Mouse (Mus musculus) myocyte (in vitro differentiated cells): ENCODE measurements around the gene Nos1ap. TPM values are rescaled to one million over a fixed set of nuclear protein-coding genes. Genes with fewer than 3 reads are reported as not detected.

Experiments
- H3K27me3 ChIP-seq: one replicate; pipeline ENCODE4 v1.6.1; 2011; ENCODE audit not compliant: control insufficient read depth, insufficient read depth, insufficient read length
- H3K36me3 ChIP-seq: one replicate; pipeline ENCODE4 v1.6.1; 2011; ENCODE audit not compliant: control insufficient read depth, insufficient read depth
- H3K4me2 ChIP-seq: one replicate; pipeline ENCODE4 v1.6.1; 2011; ENCODE audit warnings: low read depth, control low read depth
- H3K4me3 ChIP-seq: one replicate; pipeline ENCODE4 v1.5.1; 2011; ENCODE audit warnings: mild to moderate bottlenecking, control low read depth, moderate library complexity
- H3K79me2 ChIP-seq: one replicate; pipeline ENCODE4 v1.6.1; 2011; ENCODE audit not compliant: control insufficient read depth, insufficient read depth
- H3ac ChIP-seq: one replicate; pipeline ENCODE4 v1.6.1; 2011; ENCODE audit not compliant: control insufficient read depth, insufficient read length
- CEBPB ChIP-seq: IDR thresholded peaks from 2 replicates; pipeline ENCODE4 v1.6.1; 2011; ENCODE audit warnings: mild to moderate bottlenecking, moderate library complexity; ENCODE audit not compliant: poor library complexity, insufficient read depth, severe bottlenecking
- E2F4 ChIP-seq: IDR thresholded peaks from one replicate; pipeline ENCODE4 v1.6.1; 2011; ENCODE audit warnings: mild to moderate bottlenecking, control low read depth, moderate library complexity; ENCODE audit not compliant: insufficient read depth
- MAX ChIP-seq: IDR thresholded peaks from one replicate; pipeline ENCODE4 v1.6.1; 2011; ENCODE audit warnings: low read depth, mild to moderate bottlenecking, control low read depth
- MYOD1 ChIP-seq, 3 experiments: IDR thresholded peaks; one replicate each; pipeline ENCODE4 v1.6.1; 2011; ENCODE audit warnings: control low read depth in 2 of 3, low read depth in 2 of 3, mild to moderate bottlenecking in 2 of 3, moderate library complexity in 1 of 3; ENCODE audit not compliant: insufficient read length in 2 of 3, control insufficient read depth in 1 of 3
- MYOG ChIP-seq, 3 experiments: IDR thresholded peaks; one replicate each; pipeline ENCODE4 v1.6.1; 2011; ENCODE audit warnings: control low read depth in 2 of 3, low read depth in 2 of 3, mild to moderate bottlenecking in 2 of 3; ENCODE audit not compliant: insufficient read length in 2 of 3, control insufficient read depth in 1 of 3, insufficient read depth in 1 of 3
- POLR2A ChIP-seq: IDR thresholded peaks from one replicate; pipeline ENCODE4 v1.6.1; 2011; ENCODE audit warnings: low read depth, mild to moderate bottlenecking, control low read depth, moderate library complexity; ENCODE audit not compliant: insufficient read length
- POLR2AphosphoS2 ChIP-seq: IDR thresholded peaks from one replicate; pipeline ENCODE4 v1.6.1; 2011; ENCODE audit warnings: low read depth, control low read depth; ENCODE audit not compliant: insufficient read length
- REST ChIP-seq: IDR thresholded peaks from one replicate; pipeline ENCODE4 v1.6.1; 2011; ENCODE audit warnings: mild to moderate bottlenecking, control low read depth, moderate library complexity; ENCODE audit not compliant: insufficient read depth, insufficient read length
- SRF ChIP-seq: IDR thresholded peaks from one replicate; pipeline ENCODE4 v1.6.1; 2011; ENCODE audit warnings: low read depth; ENCODE audit not compliant: control insufficient read depth, insufficient read length
- TCF12 ChIP-seq: IDR thresholded peaks from one replicate; pipeline ENCODE4 v1.6.1; 2011; ENCODE audit warnings: mild to moderate bottlenecking, control low read depth; ENCODE audit not compliant: poor library complexity, insufficient read depth, severe bottlenecking
- TCF3 ChIP-seq: IDR thresholded peaks from one replicate; pipeline ENCODE4 v1.6.1; 2011; ENCODE audit warnings: low read depth, control low read depth; ENCODE audit not compliant: insufficient read length
- USF1 ChIP-seq: IDR thresholded peaks from one replicate; pipeline ENCODE4 v1.6.1; 2011; ENCODE audit warnings: low read depth, mild to moderate bottlenecking, control low read depth, moderate library complexity
- polyA plus RNA-seq: library from polyadenylated mRNA; unstranded; fragments of >200 nt; fragmentation: generic; extraction: Trizol; gene quantifications from one replicate; pipeline ENCODE4 v1.2.1, GENCODE M21; 2012; ENCODE audit warnings: missing spikeins

The Nos1ap gene
- polyA plus RNA-seq, 1 experiment: 0.14 TPM

DNA sequence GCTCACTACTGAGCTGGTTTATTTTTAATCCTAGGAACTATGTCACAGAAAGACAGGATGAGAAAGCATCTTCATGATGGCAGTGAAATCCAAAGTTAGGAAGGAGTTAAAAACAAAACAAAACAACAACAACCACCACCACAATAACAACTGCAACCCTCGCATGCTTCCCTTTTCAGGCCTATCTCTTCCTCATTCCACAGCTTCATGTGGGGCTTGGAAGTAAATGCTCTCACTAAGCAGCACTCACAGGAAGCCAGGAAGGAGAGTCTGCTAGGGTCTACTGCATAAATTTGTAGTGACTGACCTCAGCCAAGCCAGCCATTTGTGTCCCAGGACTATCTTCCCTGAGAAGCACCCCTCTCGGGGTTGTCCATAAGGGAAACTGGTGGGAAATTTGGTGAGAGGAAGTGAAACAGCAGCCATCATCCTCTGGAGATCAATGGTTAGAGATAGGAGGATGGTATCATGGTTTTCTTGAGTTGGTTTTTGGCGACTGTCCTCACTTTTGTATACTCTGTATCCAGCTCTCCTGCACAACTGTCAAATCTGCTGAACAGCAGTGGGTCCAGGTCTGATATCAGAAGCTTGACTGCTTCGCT, 218.4 kb downstream of the Nos1ap start:
- no peak overlapping the region for H3K4me3 ChIP-seq
- peaks cover 4% of the 10 kb centered on the region for H3K27me3 ChIP-seq
- no peak overlapping the region for H3ac ChIP-seq
- no peak overlapping the region for H3K4me2 ChIP-seq
- no peak for TF ChIP-seq MAX
- TF ChIP-seq USF1: no peak
- no peak for TF ChIP-seq TCF3
- TF ChIP-seq POLR2AphosphoS2: no peak
- TF ChIP-seq REST: no peak
- no peak for TF ChIP-seq CEBPB
- TF ChIP-seq TCF12: no peak
- no peak for TF ChIP-seq MYOD1 (IDR thresholded peaks at IDR 0.05; ENCODE audit: control insufficient read depth in 1 of 3, insufficient read length in 2 of 3, low read depth in 2 of 3)
- no peak for TF ChIP-seq E2F4
- no peak for TF ChIP-seq POLR2A
- no peaks in the 10 kb centered on the region for H3K36me3 ChIP-seq
- H3K79me2 ChIP-seq: no peaks in the 10 kb centered on the region

DNA sequence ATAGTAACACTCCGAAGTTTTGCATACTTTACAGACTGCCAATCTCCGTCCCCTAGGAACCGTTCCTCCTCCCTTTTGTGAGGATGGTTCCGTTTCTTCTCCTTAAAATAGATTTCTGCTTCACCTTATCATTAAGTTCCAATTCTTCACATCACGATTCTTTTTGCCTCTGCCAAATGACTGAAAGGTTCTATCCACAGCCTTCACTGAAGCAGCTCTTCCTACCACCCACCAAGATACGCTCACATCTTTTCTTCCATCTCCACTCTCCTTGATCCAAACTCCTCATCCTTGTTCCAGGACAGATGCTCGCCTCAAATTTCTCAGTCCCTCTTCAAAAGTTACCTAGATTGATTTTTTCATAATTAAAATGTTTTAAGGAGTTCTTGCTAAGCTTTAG, 220.8 kb downstream of the Nos1ap start:
- Histone ChIP-seq H3K36me3 (no peaks in the 10 kb centered on the region), H3ac (no peak overlapping the region), H3K4me3 (no peak overlapping the region), H3K4me2 (no peak overlapping the region), H3K27me3 (no peaks in the 10 kb centered on the region), H3K79me2 (no peaks in the 10 kb centered on the region)
- no peak for TF ChIP-seq TCF12
- no peak for TF ChIP-seq REST

DNA sequence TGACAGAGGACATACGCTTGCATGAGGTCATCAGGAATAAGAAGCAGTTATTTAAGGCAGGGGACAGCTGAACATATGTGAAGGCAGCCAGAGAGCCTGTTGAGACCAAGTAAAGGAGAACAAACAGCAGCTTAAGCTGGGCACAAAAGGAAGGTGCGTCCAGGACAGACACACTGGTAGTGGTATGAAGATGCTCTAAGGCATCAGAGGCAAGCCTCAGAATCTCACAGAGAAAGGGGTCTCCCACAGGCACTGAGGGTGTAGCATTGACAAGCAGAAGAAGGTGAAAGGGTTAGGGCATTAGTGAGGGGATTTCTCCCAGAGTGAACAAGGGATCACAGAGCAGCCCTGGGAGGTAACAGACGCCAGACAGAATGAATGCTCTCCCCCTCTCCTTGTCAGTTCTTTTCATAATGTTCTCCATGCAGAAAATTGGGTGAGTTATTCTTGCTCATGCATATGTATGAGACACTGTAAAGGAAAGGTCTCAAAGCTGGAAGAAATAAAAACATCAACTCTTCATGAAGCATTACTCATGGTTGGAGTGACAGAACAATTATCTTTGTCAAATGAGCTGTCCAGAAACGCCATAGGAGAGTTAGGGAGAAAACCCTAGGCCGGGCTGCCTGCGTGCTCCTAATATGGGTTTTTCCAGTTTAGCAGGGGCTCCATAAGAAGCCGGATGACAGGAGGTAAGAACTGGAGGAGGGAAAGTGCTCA, 222.5 kb downstream of the Nos1ap start:
- Histone ChIP-seq H3K27me3 (no peaks in the 10 kb centered on the region), H3K36me3 (no peaks in the 10 kb centered on the region), H3K4me2 (no peak overlapping the region), H3K79me2 (no peaks in the 10 kb centered on the region), H3ac (no peak overlapping the region), H3K4me3 (no peak overlapping the region)
- TF ChIP-seq MAX (no peak), POLR2A (no peak), CEBPB (no peak), E2F4 (no peak), TCF3 (no peak), MYOG (IDR thresholded peaks at IDR 0.05; ENCODE audit: control insufficient read depth in 1 of 3, insufficient read depth in 1 of 3, insufficient read length in 2 of 3, low read depth in 2 of 3) (no peak), MYOD1 (IDR thresholded peaks at IDR 0.05; ENCODE audit: control insufficient read depth in 1 of 3, insufficient read length in 2 of 3, low read depth in 2 of 3) (no peak), TCF12 (no peak), POLR2AphosphoS2 (no peak), SRF (no peak), REST (no peak), USF1 (no peak)

DNA sequence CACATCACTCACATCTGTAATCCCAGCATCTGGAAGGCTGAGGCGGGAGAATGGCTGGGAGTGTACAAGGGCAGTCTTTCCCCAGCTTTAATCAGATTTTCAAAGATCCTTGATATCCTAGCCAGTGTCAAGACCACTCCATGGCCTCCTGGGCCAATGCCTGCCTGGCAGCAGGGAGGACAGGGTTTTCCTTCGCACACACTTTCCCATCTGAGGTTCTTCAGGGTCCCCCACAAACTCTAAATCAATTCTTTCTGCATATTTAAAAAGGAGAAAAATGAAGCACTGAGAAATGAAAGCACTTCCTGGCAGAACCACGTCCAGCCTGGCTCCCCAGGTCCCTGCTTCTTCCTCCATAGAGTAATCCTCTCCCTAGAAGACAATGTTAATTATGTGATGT, 225.9 kb downstream of the Nos1ap start:
- TF ChIP-seq TCF12 (no peak), USF1 (no peak), MYOG (IDR thresholded peaks at IDR 0.05; ENCODE audit: control insufficient read depth in 1 of 3, insufficient read depth in 1 of 3, insufficient read length in 2 of 3, low read depth in 2 of 3) (no peak), REST (no peak), SRF (no peak), MAX (no peak), E2F4 (no peak), TCF3 (no peak), POLR2A (no peak), MYOD1 (IDR thresholded peaks at IDR 0.05; ENCODE audit: control insufficient read depth in 1 of 3, insufficient read length in 2 of 3, low read depth in 2 of 3) (no peak)
- Histone ChIP-seq H3K27me3 (peaks cover 5% of the 10 kb centered on the region), H3K79me2 (no peaks in the 10 kb centered on the region), H3K4me3 (no peak overlapping the region), H3K4me2 (no peak overlapping the region), H3ac (no peak overlapping the region), H3K36me3 (no peaks in the 10 kb centered on the region)

- H3K27me3 ChIP-seq: peaks cover 5% of the 10 kb centered on the region
- H3K36me3 ChIP-seq: no peaks in the 10 kb centered on the region
- TF ChIP-seq E2F4: no peak
- no peak for TF ChIP-seq USF1
- TF ChIP-seq MYOG (IDR thresholded peaks at IDR 0.05; ENCODE audit: control insufficient read depth in 1 of 3, insufficient read depth in 1 of 3, insufficient read length in 2 of 3, low read depth in 2 of 3): no peak
- no peak for TF ChIP-seq MYOD1 (IDR thresholded peaks at IDR 0.05; ENCODE audit: control insufficient read depth in 1 of 3, insufficient read length in 2 of 3, low read depth in 2 of 3)
- no peak for TF ChIP-seq POLR2A
- no peak for TF ChIP-seq POLR2AphosphoS2
- no peak for TF ChIP-seq TCF12
- TF ChIP-seq CEBPB: no peak
- no peak for TF ChIP-seq TCF3
- no peak for TF ChIP-seq MAX
- no peak for TF ChIP-seq REST
- no peak for TF ChIP-seq SRF
- no peaks in the 10 kb centered on the region for H3K79me2 ChIP-seq
- H3K4me2 ChIP-seq: no peak overlapping the region
- H3K4me3 ChIP-seq: no peak overlapping the region
- no peak overlapping the region for H3ac ChIP-seq
Measured at GRCm38 (mm10) chr1:170360183-170360915, 229.3 kb downstream of the Nos1ap start.
